Mouse (Mus musculus) CD4-positive helper T cell, adult 2 months (primary cell): ENCODE data around the gene Pfkp.

Experiments
- DNase-seq: peaks from one replicate; pipeline ENCODE4 v3.0.0-alpha.2; 2012; ENCODE audit warnings: low read depth, missing footprints, low spot score

Gene Pfkp

GRCm38 (mm10) chr13:6637534-6638124 lies 10.9 kb downstream of the Pfkp start:
- DNase-seq: no peak

GRCm38 (mm10) chr13:6636976-6637375 lies 11.6 kb downstream of the Pfkp start:
- DNase-seq: no peak

GRCm38 (mm10) chr13:6636520-6636919 lies 12.1 kb downstream of the Pfkp start:
- no peak for DNase-seq

GRCm38 (mm10) chr13:6635138-6636076 lies 13.2 kb downstream of the Pfkp start:
- peak; percentile 56 for DNase-seq

GRCm38 (mm10) chr13:6634063-6634462 lies 14.5 kb downstream of the Pfkp start:
- DNase-seq: no peak

GRCm38 (mm10) chr13:6633524-6633923 lies 15.1 kb downstream of the Pfkp start:
- DNase-seq: peak; percentile 89

GRCm38 (mm10) chr13:6632935-6633334 lies 15.6 kb downstream of the Pfkp start:
- peak; percentile 43 for DNase-seq

- no peak for DNase-seq
These were observed 16.1 kb downstream of the Pfkp start for GRCm38 (mm10) chr13:6632513-6632912.

- DNase-seq: no peak
These were observed 16.6 kb downstream of the Pfkp start for GRCm38 (mm10) chr13:6631772-6632510.

GRCm38 (mm10) chr13:6630660-6631059 lies 17.9 kb downstream of the Pfkp start:
- no peak for DNase-seq

GRCm38 (mm10) chr13:6629927-6630326 lies 18.6 kb downstream of the Pfkp start:
- DNase-seq: no peak

GRCm38 (mm10) chr13:6628998-6629764 lies 19.4 kb downstream of the Pfkp start:
- no peak for DNase-seq

- DNase-seq: no peak
These were observed 20.3 kb downstream of the Pfkp start for GRCm38 (mm10) chr13:6628261-6628660.

- DNase-seq: peak; percentile 66
These were observed 21.2 kb downstream of the Pfkp start for GRCm38 (mm10) chr13:6627352-6627751.

- DNase-seq: peak; percentile 44
These were observed 22.0 kb downstream of the Pfkp start for GRCm38 (mm10) chr13:6626508-6627114.

- DNase-seq: no peak
These were observed 22.6 kb downstream of the Pfkp start for GRCm38 (mm10) chr13:6625942-6626341.

GRCm38 (mm10) chr13:6624604-6625003 lies 24.0 kb downstream of the Pfkp start:
- no peak for DNase-seq

- no peak for DNase-seq
These were observed 24.5 kb downstream of the Pfkp start for GRCm38 (mm10) chr13:6624121-6624520.

GRCm38 (mm10) chr13:6621831-6622230 lies 26.7 kb downstream of the Pfkp start:
- no peak for DNase-seq

GRCm38 (mm10) chr13:6620250-6620649 lies 28.3 kb downstream of the Pfkp start:
- no peak for DNase-seq

GRCm38 (mm10) chr13:6618711-6619110 lies 29.9 kb downstream of the Pfkp start:
- DNase-seq: no peak
